Mouse (Mus musculus) NIH3T3 (cell line): ENCODE measurements around the gene Olfr653.
A peak's percentile ranks its signal among the peaks of the same experiment; 100 is the strongest.

Experiments
- DNase-seq: peaks from one replicate; pipeline ENCODE4 v3.0.0-alpha.2; 2012; ENCODE audit warnings: low read depth

Olfr653 gene

DNA sequence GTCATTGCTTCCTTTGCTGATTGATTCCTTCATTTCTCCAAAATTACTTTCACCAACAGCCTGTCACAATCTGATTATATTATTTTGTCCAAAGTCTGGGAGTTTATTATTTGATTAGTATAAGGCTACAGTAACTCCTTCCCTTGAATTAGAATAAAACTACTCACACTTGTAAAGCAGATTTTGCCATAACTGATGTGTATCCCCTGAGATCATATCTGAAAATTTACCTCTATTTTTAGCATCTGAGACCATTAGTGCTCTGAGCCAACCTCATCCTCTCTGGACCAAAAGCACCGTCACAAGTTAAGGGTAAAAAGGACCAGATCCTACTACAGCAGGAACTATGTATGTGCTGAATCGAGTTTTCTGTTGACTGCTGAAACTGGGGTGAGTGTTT is at the start of gene Olfr653:
TSS of gene Olfr653 (plus strand) at position 301 of the 400 bp plus-strand sequence.
- no peak for DNase-seq

DNA sequence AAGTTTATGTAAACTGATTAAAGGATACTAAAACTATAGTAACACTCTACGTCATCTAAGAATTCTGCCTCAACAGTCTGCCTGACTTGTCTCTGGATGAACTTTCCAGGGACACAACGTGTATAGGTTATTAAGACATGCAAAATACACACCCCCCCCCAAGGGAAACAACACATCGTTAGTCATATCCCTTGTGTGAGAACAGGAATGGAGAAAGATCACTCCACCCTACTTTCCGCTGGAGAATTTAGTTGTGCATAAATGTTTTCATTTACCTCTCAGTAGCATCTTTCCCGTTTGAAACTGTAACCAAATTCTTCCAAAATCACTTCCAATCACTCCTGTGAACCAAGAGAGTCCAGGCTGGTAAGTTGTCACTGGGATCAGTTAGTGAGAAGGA is 27.3 kb upstream of the Olfr653 start, which contains the start of gene Olfr651:
TSS of gene Olfr651 (plus strand) at position 301 of the 400 bp plus-strand sequence.
- no peak for DNase-seq

- DNase-seq, result no peak
Observed at GRCm38 (mm10) chr7:104552700-104553099, 24.4 kb upstream of the Olfr653 start.

GRCm38 (mm10) chr7:104560601-104561000 is 16.5 kb upstream of the Olfr653 start, which contains the start of gene Olfr652:
Gene Olfr652, plus strand, starts transcription at chr7:104560901.
- no peak for DNase-seq

- no peak for DNase-seq
Observed at GRCm38 (mm10) chr7:104580846-104581245, 3.7 kb downstream of the Olfr653 start.

DNA sequence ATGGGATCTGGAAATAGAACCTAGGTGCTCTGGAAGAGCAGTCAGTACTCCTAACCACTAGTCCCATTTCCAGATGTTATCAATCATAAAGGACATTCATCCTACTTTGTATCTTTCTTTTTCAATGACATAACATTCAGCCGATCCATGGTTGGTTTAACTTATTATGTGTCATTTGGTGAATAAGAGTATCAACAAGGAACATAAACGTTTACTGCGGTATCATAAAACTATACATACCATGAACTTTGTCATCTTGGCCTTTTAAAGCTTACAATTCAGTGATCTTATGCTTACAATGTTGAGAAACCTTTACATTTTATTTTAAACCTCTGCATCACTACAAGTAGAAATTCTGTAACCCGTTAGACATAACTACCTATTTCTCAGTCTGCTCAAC is 4.3 kb downstream of the Olfr653 start:
- no peak for DNase-seq

DNA sequence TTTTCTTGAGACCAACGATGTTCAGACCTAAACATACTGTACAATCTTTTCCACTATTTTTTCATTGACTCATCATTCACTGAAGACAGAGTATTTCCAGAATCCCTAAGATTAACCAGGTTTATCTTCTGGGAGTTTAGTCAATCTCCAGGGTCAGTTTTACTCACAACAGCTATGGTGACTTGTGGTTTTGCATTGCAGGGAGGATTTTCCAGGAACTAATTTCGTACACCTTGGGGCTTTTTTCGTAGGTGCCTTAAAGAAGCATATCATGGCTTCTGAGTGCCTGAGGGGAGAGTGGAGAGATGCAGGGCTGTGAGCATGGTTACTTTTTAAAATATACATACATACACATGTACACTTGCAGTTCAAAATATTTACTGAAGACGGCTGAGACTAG is 9.6 kb downstream of the Olfr653 start, which contains the start of gene Olfr654:
TSS of gene Olfr654 (plus strand) at position 301 of the 400 bp plus-strand sequence.
- no peak for DNase-seq

GRCm38 (mm10) chr7:104588274-104588673 is 11.2 kb downstream of the Olfr653 start:
- peak; percentile 4 for DNase-seq

GRCm38 (mm10) chr7:104601679-104602078 is 24.6 kb downstream of the Olfr653 start, which contains the start of gene Olfr655:
Gene Olfr655, minus strand, starts transcription at chr7:104601779.
- no peak for DNase-seq

DNA sequence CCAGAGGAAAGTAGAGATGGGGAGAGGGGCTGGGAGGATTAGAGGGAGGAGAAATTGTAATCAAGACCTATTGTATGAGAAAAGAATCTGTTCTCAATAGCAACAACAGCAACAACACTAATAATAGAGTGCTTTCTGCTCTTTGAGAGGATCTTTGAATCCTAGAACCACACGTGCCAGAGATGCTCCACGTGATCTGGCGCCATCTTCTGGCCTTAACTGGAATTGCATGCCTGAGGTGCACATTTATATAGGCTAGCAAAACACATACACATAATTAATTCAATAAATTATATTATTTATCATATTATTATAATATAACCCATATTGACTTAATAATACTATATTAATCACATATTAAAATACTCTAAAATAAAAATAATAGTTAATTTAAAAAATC is 26.1 kb downstream of the Olfr653 start:
- DNase-seq, result peak; percentile 26

- no peak for DNase-seq
Observed at GRCm38 (mm10) chr7:104604727-104605126, 27.6 kb downstream of the Olfr653 start.

GRCm38 (mm10) chr7:104613655-104614054 is 36.5 kb downstream of the Olfr653 start, which contains the start of gene Olfr656:
Gene Olfr656, plus strand, starts transcription at chr7:104613955.
- peak; percentile 4 for DNase-seq

DNA sequence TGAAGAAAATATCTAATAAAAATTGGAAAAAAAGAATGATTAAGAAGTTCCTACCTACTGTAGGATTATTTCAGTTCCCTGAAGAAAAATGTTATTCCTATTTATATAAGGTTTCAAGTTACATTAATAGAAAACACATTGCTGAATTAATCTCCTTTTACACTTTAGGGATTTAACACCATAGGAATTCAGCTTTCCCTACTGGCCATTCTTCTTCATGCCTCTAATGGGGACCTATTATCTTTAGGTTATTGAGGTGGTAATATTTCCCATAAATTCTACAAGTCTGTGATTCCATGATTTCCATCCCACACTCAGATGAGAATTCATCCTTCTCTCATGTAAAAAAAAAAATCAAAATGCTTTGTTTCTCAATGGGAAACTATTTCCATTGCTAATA is 47.4 kb downstream of the Olfr653 start, which contains the start of gene Olfr657:
TSS of gene Olfr657 (plus strand) at position 301 of the 400 bp plus-strand sequence.
- no peak for DNase-seq
